26 mouse cellular contexts compared by ENCODE assay signal in genomic region chr2:47689628-47690027, GRCm38 (mm10).
"Had no signal": no experiment of that assay in that cellular context is flagged by ENCODE, and none has a peak within 500 bp of the region (broad histone marks: within the 10 kb centered on the region; RNA-seq: fewer than 3 reads in every experiment).

No protein-coding gene starts in this region.

- ATAC-seq: forebrain, postnatal 0 days; hindbrain, embryonic 16.5 days; inflammation-experienced regulatory T-cells, adult 6 months; intestine, embryonic 15.5 days; intestine, postnatal 0 days had no signal

- H3K4me3 ChIP-seq: gastrocnemius, adult 2 months; heart, embryonic 10.5 days; heart, embryonic 12.5 days; hindbrain, embryonic 10.5 days; hindbrain, embryonic 12.5 days; intestine, embryonic 15.5 days; layer of hippocampus, adult 2 months; left cerebral cortex, adult 2 months; limb, embryonic 13.5 days; limb, embryonic 15.5 days had no signal

- H3K9me3 ChIP-seq: heart, embryonic 10.5 days; heart, embryonic 12.5 days; hindbrain, embryonic 10.5 days; hindbrain, embryonic 12.5 days; intestine, embryonic 15.5 days; limb, embryonic 13.5 days; limb, embryonic 15.5 days had no signal

- H3K36me3 ChIP-seq: heart, embryonic 10.5 days; heart, embryonic 12.5 days; hindbrain, embryonic 10.5 days; hindbrain, embryonic 12.5 days; intestine, embryonic 15.5 days; limb, embryonic 13.5 days; limb, embryonic 15.5 days had no signal

- H3K4me2 ChIP-seq: heart, embryonic 12.5 days; hindbrain, embryonic 12.5 days; hindbrain, embryonic 14.5 days; intestine, embryonic 15.5 days; limb, embryonic 13.5 days; limb, embryonic 15.5 days had no signal

- H3K27me3 ChIP-seq: heart, embryonic 12.5 days; hindbrain, embryonic 12.5 days; intestine, embryonic 15.5 days; limb, embryonic 13.5 days; limb, embryonic 15.5 days had no signal

- H3K27ac ChIP-seq: gastrocnemius, adult 2 months; heart, embryonic 10.5 days; hindbrain, embryonic 10.5 days; hindbrain, embryonic 12.5 days; hindbrain, embryonic 14.5 days; intestine, embryonic 15.5 days; layer of hippocampus, adult 2 months; left cerebral cortex, adult 2 months; limb, embryonic 13.5 days; limb, embryonic 15.5 days had no signal

- DNase-seq: forebrain, postnatal 0 days; gastrocnemius, adult 2 months; gastrocnemius, postnatal 10 days; gastrocnemius, postnatal 25 days; heart, adult 18-20 months; heart, postnatal 10 days; heart, postnatal 4 days; kidney, adult 18-20 months; kidney, adult 8-10 months; kidney, postnatal 10 days; kidney, postnatal 25 days; kidney, postnatal 4 days; left cerebral cortex, postnatal 4 days had no signal

- H3K4me1 ChIP-seq: heart, embryonic 10.5 days; heart, embryonic 12.5 days; hindbrain, embryonic 10.5 days; hindbrain, embryonic 12.5 days; intestine, embryonic 15.5 days; limb, embryonic 13.5 days; limb, embryonic 15.5 days had no signal

- H3K9ac ChIP-seq: forebrain, postnatal 0 days; heart, embryonic 12.5 days; hindbrain, embryonic 12.5 days; hindbrain, embryonic 14.5 days; intestine, embryonic 15.5 days; limb, embryonic 13.5 days; limb, embryonic 15.5 days had no signal
